Mouse (Mus musculus) liver, embryonic 11.5 days (tissue): ENCODE results near the gene Rassf3. TPM values are rescaled to one million over a fixed set of nuclear protein-coding genes. Genes with fewer than 3 reads are reported as not detected.

Experiments used
- ATAC-seq: fragments of 200-750 bp; cut with Nextera tagmentation; replicated peaks from 2 replicates; pipeline ENCODE4 v1.8.0; 2017; ENCODE audit warnings: moderate number of reproducible peaks, mild to moderate bottlenecking, moderate TSS enrichment, moderate library complexity; ENCODE audit not compliant: low FRiP score
- DNase-seq: peaks from one replicate; pipeline ENCODE4 v3.0.0-alpha.2; 2017; ENCODE audit warnings: low spot score
- H3K27ac ChIP-seq: fragments of 300-500 bp; sonication (generic); 2 replicates; pipeline ENCODE4 v1.5.1; 2014; ENCODE audit warnings: mild to moderate bottlenecking, low read depth, low read length, control low read depth
- H3K27me3 ChIP-seq: fragments of 300-500 bp; sonication (generic); replicated peaks from 2 replicates; pipeline ENCODE4 v1.6.1; 2014; ENCODE audit warnings: low read length, mixed read lengths; ENCODE audit not compliant: control insufficient read depth, insufficient read depth
- H3K36me3 ChIP-seq: fragments of 300-500 bp; sonication (generic); 2 replicates; pipeline ENCODE4 v1.6.1; 2014; ENCODE audit warnings: mild to moderate bottlenecking, low read length, moderate library complexity, mixed read lengths; ENCODE audit not compliant: control insufficient read depth, insufficient read depth
- H3K4me1 ChIP-seq: fragments of 300-500 bp; sonication (generic); replicated peaks from 2 replicates; pipeline ENCODE4 v1.6.1; 2014; ENCODE audit warnings: low read length, mixed read lengths; ENCODE audit not compliant: control insufficient read depth, insufficient read depth
- H3K4me2 ChIP-seq: fragments of 300-500 bp; sonication (generic); 2 replicates; pipeline ENCODE4 v1.6.1; 2014; ENCODE audit warnings: mild to moderate bottlenecking, control low read depth, moderate library complexity
- H3K4me3 ChIP-seq: fragments of 300-500 bp; sonication (generic); 2 replicates; pipeline ENCODE4 v1.5.1; 2014; ENCODE audit warnings: low read depth, low read length, control low read depth
- H3K9ac ChIP-seq: fragments of 300-500 bp; sonication (generic); 2 replicates; pipeline ENCODE4 v1.6.1; 2014; ENCODE audit warnings: low read depth, low read length, control low read depth
- H3K9me3 ChIP-seq: fragments of 300-500 bp; sonication (generic); 2 replicates; pipeline ENCODE4 v1.6.1; 2016; ENCODE audit warnings: low read length, inconsistent platforms, mixed read lengths; ENCODE audit not compliant: control insufficient read depth
- WGBS: fragments of 180-500 bp; shearing (Covaris S2); extraction: QIAGEN DNeasy Blood & Tissue Kit; methylation state at CpG from one replicate; pipeline ENCODE4 v1.1.7; 2014; 5-methylcytosine and 5-hydroxymethylcytosine counted together
- polyA plus RNA-seq: library from polyadenylated mRNA; unstranded; fragments of >200 nt; fragmentation: Nextera tagmentation; extraction: Ambion mirVana; gene quantifications from 2 replicates; pipeline ENCODE4 v1.2.1, GENCODE M21; 2014

Gene Rassf3
- polyA plus RNA-seq, 1 experiment from 2014 or later, result 14.0 TPM

- 81% methylated on average over 18 of the region's 18 CpGs for WGBS
- Histone ChIP-seq H3K36me3 (peaks cover 4% of the 10 kb centered on the region), H3K9ac (no peak overlapping the region), H3K4me3 (no peak overlapping the region), H3K4me1 (peaks cover 9% of the 10 kb centered on the region), H3K27me3 (no peaks in the 10 kb centered on the region), H3K4me2 (no peak overlapping the region), H3K9me3 (no peaks in the 10 kb centered on the region), H3K27ac (no peak overlapping the region)
- DNase-seq (no peak), ATAC-seq (no peak)
Observed at GRCm38 (mm10) chr10:121368783-121369465, 107.2 kb downstream of the Rassf3 start.

GRCm38 (mm10) chr10:121367780-121368179 is 108.4 kb downstream of the Rassf3 start:
- H3K4me1 ChIP-seq, result peaks cover 9% of the 10 kb centered on the region; the same call in 1 of the 2 replicates
- no peak for DNase-seq
- H3K27me3 ChIP-seq, result no peaks in the 10 kb centered on the region
- WGBS, result 85% methylated on average over 9 of the region's 9 CpGs
- no peaks in the 10 kb centered on the region for H3K9me3 ChIP-seq
- ATAC-seq, result no peak
- H3K4me2 ChIP-seq, result no peak overlapping the region
- H3K9ac ChIP-seq, result no peak overlapping the region
- peaks cover under 1% of the 10 kb centered on the region for H3K36me3 ChIP-seq
- H3K27ac ChIP-seq, result no peak overlapping the region
- no peak overlapping the region for H3K4me3 ChIP-seq

GRCm38 (mm10) chr10:121367271-121367670 is 108.9 kb downstream of the Rassf3 start:
- no peak for ATAC-seq
- Histone ChIP-seq H3K4me1 (peaks cover 9% of the 10 kb centered on the region; the same call in 1 of the 2 replicates), H3K9me3 (no peaks in the 10 kb centered on the region), H3K27me3 (no peaks in the 10 kb centered on the region), H3K4me3 (no peak overlapping the region), H3K27ac (no peak overlapping the region), H3K9ac (no peak overlapping the region), H3K4me2 (no peak overlapping the region), H3K36me3 (no peaks in the 10 kb centered on the region; the same call in 1 of the 2 replicates)
- DNase-seq, result no peak
- WGBS, result 76% methylated on average over 13 of the region's 13 CpGs

- Histone ChIP-seq H3K36me3 (no peaks in the 10 kb centered on the region; the same call in 1 of the 2 replicates), H3K4me3 (peak overlapping the region; percentile 82), H3K4me2 (peak overlapping the region; percentile 82), H3K27me3 (no peaks in the 10 kb centered on the region), H3K9me3 (no peaks in the 10 kb centered on the region), H3K9ac (peak overlapping the region; percentile 80), H3K4me1 (peaks cover 9% of the 10 kb centered on the region; the same call in 1 of the 2 replicates), H3K27ac (no peak overlapping the region)
- WGBS, result 7% methylated on average over 9 of the region's 9 CpGs
- ATAC-seq (no peak), DNase-seq (peak; percentile 42)
Observed at GRCm38 (mm10) chr10:121365781-121366272, 110.3 kb downstream of the Rassf3 start.

GRCm38 (mm10) chr10:121364801-121365564 is 111.2 kb downstream of the Rassf3 start, which contains the start of gene Gns:
Gene Gns (plus strand): TSS chr10:121365090.
- Histone ChIP-seq H3K4me3 (peak within 1 kb of the TSS; percentile 82), H3K9ac (peak within 1 kb of the TSS; percentile 80), H3K9me3 (no peaks in the 10 kb centered on the region), H3K4me1 (peaks cover 9% of the 10 kb centered on the region; the same call in 1 of the 2 replicates), H3K27ac (peak within 1 kb of the TSS; percentile 11; the same call in 1 of the 2 replicates), H3K36me3 (no peaks in the 10 kb centered on the region; the same call in 1 of the 2 replicates), H3K27me3 (no peaks in the 10 kb centered on the region), H3K4me2 (peak within 1 kb of the TSS; percentile 82)
- peak; percentile 94 for ATAC-seq
- under 1% methylated on average over 71 of the region's 72 CpGs for WGBS
- peak; percentile 97 for DNase-seq

GRCm38 (mm10) chr10:121364306-121364705 is 111.8 kb downstream of the Rassf3 start:
- peaks cover 9% of the 10 kb centered on the region; the same call in 1 of the 2 replicates for H3K4me1 ChIP-seq
- 27% methylated on average over 15 of the region's 15 CpGs for WGBS
- H3K4me2 ChIP-seq, result peak overlapping the region; percentile 82
- no peak overlapping the region for H3K27ac ChIP-seq
- H3K36me3 ChIP-seq, result no peaks in the 10 kb centered on the region
- no peaks in the 10 kb centered on the region for H3K27me3 ChIP-seq
- no peaks in the 10 kb centered on the region for H3K9me3 ChIP-seq
- peak overlapping the region; percentile 82 for H3K4me3 ChIP-seq
- ATAC-seq, result no peak
- DNase-seq, result no peak
- peak overlapping the region; percentile 80 for H3K9ac ChIP-seq

DNA sequence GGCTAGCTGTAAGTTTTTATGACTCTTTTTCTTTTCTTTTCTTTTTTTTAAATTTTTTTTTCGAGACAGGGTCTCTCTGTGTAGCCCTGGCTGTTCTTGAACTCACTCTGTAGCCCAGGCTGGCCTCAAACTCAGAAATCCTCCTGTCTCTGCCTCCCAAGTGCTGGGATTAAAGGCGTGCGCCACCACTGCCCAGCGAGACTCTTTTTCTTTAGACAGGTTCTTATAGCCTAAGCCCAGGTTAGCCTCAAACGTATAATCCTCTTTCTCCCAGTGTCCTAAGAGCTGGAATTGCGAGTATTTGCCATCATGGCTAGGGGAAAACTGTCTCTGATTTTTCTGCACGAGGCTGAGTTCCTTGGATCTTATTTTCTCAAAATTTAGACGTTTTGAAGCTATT is 112.9 kb downstream of the Rassf3 start:
- 78% methylated on average over 8 of the region's 8 CpGs for WGBS
- no peak for ATAC-seq
- Histone ChIP-seq H3K27me3 (no peaks in the 10 kb centered on the region), H3K9me3 (no peaks in the 10 kb centered on the region), H3K36me3 (no peaks in the 10 kb centered on the region), H3K4me2 (no peak overlapping the region), H3K4me3 (no peak overlapping the region), H3K4me1 (peaks cover 9% of the 10 kb centered on the region; the same call in 1 of the 2 replicates), H3K9ac (no peak overlapping the region), H3K27ac (no peak overlapping the region)
- DNase-seq, result no peak

DNA sequence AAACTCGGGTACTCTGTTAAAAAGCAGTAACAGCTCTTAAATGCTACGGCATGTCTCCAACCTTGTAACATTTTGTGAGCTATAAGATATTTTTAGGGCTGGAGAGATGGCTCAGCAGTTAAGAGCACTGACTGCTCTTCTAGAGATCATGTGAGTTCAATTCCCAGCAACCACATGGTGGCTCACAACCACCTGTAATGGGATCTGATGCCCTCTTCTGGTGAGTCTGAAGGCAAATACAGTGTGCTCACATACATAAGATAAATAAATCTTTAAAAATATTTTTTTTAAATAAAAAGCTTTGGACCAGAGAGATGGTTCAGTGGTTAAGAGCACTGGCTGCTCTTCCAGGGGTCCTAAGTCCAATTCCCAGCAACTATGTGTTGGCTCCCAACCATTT is 115.8 kb downstream of the Rassf3 start:
- no peaks in the 10 kb centered on the region for H3K9me3 ChIP-seq
- H3K27ac ChIP-seq, result no peak overlapping the region
- H3K4me3 ChIP-seq, result no peak overlapping the region
- DNase-seq (no peak), ATAC-seq (no peak)
- no peaks in the 10 kb centered on the region; the same call in 1 of the 2 replicates for H3K4me1 ChIP-seq
- H3K9ac ChIP-seq, result no peak overlapping the region
- H3K36me3 ChIP-seq, result no peaks in the 10 kb centered on the region
- H3K27me3 ChIP-seq, result no peaks in the 10 kb centered on the region
- 79% methylated on average over 2 of the region's 2 CpGs for WGBS
- H3K4me2 ChIP-seq, result no peak overlapping the region
